Mouse (Mus musculus) spleen, adult 2 months (tissue): ENCODE measurements at regions not wholly inside any gene's neighbourhood (a gene's known extent, or its start where the extent isn't known, plus 50 kb on each side); places are given as distances from the start of the nearest gene placed in this dataset.

Experiments
- CTCF ChIP-seq: fragments of 200-500 bp; IDR thresholded peaks from 2 replicates; pipeline ENCODE4 v1.5.1; 2011; ENCODE audit warnings: mild to moderate bottlenecking, inconsistent platforms; ENCODE audit not compliant: insufficient read depth, insufficient read length, insufficient replicate concordance; ENCODE audit errors: extremely low read depth
- POLR2A ChIP-seq: fragments of 200-500 bp; IDR thresholded peaks from 2 replicates; pipeline ENCODE4 v1.6.1; 2011; ENCODE audit warnings: low read depth, low read length, inconsistent platforms

DNA sequence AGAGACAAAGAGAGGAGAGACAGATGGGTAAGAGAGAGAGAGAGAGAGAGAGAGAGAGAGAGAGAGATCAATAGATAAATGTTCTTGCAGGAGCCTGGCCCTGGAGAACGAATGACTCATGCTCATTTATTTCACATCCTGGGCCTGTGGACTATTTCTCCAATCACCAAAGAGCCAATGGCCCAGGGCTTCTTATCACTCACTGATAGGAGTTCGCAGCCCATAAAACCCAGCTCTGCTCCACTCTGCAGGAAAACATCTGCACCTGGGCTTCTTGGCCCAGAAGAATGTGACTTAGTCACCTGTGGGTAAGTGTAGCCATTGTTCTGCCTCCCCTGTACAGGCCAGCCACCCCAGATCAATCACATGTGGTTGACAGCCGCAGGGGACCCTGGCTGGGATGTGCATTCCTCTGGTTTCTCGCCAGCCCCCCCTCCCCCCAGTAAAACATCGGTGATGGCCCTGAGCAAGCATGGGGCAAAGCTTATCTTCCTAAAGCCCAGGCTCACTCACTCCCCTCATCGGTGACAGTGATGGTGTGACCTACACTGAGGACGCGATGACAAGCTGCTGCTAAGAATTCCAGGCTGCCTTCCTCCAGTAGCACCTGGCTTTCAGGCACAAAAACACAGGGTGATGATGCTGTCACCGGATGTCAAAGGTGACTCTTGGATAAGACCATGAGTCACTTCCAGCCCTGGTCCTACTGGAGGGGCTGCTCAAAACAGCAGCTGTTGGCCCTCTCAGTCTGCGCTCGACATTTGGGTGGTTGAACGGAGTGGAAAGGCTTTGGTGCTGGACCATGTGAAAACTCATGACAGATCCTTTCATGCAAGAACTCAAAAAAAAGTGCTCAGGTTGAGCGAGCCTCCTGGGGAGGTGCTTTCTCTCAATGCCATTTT, 96.4 kb upstream of the Slc45a1 start:
- TF ChIP-seq CTCF (no peak), POLR2A (no peak)
